Mouse (Mus musculus) testis, postnatal 14 days (tissue): ENCODE measurements around the gene Atp1b2.

Experiments
- DNase-seq: peaks from one replicate; pipeline ENCODE4 v3.0.0; 2021; ENCODE audit warnings: low spot score

The Atp1b2 gene

GRCm38 (mm10) chr11:69580572-69581146 is 25.1 kb downstream of the Atp1b2 start:
- DNase-seq, result no peak

DNA sequence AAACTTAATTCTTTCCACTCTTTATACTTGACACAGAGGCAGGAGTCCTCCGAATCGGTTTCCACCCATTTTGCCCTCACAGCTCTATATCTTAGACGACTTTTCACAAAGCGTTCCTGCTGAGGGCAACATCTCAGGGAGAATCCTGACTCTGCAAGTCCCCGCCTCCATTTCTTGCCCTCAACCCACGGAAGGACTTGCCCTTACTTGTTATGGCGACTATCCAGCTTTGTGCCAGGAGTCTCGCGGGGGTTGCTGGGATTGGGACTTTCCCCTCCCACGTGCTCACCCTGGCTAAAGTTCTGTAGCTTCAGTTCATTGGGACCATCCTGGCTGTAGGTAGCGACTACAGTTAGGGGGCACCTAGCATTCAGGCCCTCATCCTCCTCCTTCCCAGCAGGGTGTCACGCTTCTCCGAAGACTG is 25.6 kb downstream of the Atp1b2 start, which contains the start of the genes Wrap53 and Trp53:
Gene Wrap53 (minus strand): TSS at position 165 of the 424 bp plus-strand sequence.
Gene Trp53 (plus strand): TSS at position 269 of the 424 bp plus-strand sequence.
- DNase-seq, result peak; percentile 93

DNA sequence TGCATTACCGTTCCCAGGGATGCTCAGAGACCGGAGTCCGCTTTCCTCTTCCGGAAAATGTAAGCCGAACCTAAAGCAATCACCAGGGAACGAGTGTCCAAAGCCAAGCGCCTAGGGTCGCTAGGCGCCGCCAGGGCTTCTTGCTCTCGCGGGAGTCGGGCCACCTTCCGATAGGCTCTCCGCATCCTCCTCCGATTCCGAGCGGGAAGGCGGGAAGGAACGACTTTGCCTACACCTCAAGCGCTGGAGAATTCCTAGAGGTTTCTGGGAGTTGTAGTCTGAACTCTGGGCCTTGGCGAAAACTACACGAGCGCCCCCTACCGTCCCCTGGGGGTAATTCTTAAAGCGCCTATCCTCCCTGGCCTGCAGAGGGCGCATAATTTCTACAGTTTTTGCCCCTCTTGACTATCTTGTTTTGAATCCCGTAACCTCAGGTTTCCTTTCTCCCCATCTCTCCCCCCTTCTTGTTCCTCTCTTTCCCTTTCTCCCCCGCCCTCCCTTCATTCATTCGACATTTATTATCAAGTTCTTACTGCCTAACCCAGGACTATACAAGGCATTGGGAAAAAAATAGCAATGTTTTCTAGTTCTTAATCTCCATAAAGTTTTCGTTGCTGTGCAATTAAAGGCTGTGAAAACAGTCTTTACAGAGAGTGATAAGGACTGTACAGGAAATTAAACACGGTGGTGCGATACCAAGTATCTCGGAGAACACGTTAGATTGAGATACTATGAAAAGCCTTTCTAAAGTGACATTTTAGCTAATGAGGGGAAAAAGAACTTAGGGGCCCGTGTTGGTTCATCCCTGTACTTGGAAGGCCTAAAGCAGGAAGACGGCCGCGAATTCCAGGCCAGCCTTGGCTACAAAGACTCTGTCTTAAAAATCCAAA is 26.4 kb downstream of the Atp1b2 start:
- peak; percentile 97 for DNase-seq

- no peak for DNase-seq
These were observed 27.4 kb downstream of the Atp1b2 start for GRCm38 (mm10) chr11:69578301-69578700.

DNA sequence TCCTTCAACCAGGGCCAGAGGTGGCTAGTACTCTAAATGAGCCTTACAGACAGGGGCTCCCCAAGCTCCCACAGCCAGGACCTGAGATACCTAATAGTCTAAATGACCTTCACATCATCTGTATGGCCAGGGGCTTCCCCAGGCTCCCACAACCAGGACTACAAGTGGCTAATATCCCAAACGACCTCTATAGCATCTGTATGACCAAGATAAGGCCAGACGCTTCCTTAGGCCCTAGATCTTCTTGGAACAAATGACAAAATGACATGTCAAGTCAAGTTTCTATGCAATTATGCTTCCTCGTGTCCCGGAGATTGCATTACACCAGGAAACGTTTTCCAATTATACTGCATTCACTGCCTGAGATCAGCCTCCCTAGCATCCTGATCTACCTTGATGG is 29.4 kb downstream of the Atp1b2 start:
- no peak for DNase-seq

- DNase-seq, result no peak
These were observed 30.5 kb downstream of the Atp1b2 start for GRCm38 (mm10) chr11:69575220-69575619.

DNA sequence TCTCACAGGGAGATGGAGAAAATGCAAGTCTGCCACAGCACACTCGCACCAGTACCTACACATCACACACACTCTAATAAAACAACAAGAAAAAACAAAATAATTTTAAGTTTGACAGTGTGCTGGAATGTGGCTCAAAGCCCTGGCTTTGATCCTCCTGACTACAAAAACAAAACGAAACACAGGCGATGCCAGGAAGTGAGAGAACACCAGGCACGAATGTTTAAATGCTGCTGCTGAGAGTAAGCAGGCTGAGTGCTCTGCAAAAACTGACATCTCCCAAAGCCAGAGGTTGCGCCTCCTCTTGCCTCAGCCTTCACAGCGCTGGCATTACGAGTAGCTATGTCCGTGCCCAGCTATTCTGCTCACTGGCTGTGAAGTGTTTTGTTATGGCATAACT is 40.6 kb downstream of the Atp1b2 start:
- DNase-seq, result no peak

GRCm38 (mm10) chr11:69564391-69564790 is 41.4 kb downstream of the Atp1b2 start:
- DNase-seq, result no peak

GRCm38 (mm10) chr11:69563373-69563772 is 42.4 kb downstream of the Atp1b2 start:
- no peak for DNase-seq

GRCm38 (mm10) chr11:69560896-69561854 is 44.6 kb downstream of the Atp1b2 start:
- no peak for DNase-seq

DNA sequence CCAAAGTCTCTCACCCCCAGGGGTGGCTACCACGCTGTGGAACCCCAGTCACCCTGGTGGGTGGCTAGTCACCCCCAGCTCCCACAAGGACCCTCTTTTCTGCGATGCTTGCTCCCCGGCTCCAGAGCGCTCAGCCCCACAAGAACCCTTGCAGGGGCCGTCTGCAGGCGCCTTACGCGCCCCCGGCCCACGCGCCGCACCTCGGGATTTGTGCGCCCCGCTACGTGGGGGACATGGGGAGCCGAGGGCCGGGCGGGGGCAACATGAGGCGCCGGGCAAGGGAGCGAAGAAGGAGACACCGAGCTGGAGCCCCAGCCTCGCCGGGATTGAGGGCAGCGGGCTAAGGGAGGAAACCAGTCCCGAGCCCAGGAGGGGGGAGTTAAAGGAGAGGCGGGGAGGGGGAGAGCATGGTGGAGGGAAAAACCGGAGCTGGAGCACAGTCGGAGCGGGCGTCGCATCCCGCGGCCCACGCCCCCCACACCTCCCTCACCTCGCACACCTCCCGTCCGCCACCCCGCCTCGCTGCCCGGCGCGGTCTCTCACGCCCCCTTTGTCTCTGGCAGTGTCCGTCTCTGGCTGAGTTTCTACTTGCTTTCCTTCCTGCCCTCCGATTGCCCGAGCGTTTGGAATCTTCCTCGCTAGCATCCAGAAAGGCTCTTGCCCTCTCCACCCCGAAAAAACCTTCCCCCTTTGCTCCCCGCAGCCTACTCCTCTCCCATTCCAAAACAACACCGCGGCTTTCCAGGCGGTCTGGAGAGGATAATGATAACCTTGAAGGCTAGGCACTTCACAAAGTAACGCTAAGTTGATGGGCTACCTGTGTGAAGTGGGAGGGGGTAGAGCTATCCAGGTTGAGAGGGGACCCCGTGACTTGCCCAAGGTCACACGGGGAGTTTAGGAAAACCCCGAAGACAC is 45.6 kb downstream of the Atp1b2 start, which contains the start of gene Efnb3:
Gene Efnb3 (minus strand): TSS at position 355 of the 915 bp plus-strand sequence.
- peak; percentile 48 for DNase-seq

DNA sequence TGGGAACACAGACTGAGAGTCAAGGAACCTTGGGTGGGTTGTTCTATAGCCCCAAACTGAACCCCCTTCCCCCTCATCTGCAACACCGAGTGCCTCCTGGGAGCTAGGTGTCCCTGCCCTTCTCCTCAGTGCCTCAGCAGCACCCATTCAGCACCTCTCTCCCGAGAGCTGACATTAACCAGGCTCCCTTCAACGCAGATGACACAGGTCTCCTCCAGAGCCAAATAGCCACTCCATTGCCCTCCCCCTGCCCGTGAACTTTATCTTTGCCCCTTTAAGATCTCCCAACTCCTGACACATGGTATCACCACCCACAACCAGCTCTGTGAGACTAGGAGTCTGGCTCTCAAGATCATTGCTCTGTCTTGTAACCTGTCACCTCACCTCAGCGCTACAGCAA is 46.6 kb downstream of the Atp1b2 start:
- DNase-seq, result no peak

DNA sequence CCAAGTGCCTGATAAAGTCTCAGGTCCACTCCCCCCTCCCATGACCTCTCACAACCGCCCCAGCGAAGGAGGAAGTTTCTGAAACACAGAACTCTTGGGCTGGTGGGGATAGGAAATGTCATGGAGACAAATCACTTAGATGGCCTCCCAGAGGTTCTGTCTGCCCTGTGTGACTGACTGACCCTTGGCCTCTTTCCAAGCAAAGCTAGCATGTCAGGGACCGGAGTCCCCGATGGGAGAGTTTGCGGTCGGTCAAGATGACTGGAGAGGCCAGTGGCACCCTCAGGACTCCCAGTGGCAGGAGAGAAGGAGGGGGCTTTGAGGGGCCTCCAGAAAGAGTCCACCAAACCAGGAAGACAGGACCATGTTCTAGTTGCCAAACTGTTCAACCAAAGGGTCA is 47.0 kb downstream of the Atp1b2 start:
- no peak for DNase-seq

- DNase-seq, result no peak
These were observed 48.3 kb downstream of the Atp1b2 start for GRCm38 (mm10) chr11:69557381-69557958.

DNA sequence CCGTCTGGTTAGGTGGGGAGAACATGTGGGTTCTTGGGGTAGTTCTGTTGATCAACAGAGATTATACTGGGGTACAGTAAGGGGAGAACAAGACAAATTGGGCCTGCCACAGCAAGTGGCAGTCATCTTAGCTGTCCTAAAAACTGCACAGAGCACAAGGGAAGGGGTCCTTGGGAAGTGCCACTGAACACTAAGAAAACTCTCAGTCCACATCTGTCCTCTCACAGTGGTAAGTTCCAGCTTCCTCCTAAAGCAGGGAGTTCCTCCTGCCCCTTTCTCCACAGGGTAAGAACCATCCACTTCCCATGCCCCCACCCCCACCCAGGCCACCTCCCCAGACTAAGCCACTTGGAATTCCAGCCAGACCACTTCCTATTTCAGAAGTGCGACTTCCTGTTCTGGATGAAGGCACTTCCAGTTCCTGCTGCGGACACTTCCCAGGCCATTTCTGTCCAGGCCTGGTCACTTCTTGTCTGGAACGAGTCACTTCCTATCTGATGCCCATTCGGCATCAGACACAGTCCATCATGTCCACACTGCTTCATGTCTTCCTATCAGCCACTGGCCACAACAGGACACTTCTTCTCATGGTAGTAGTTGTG is 51.1 kb downstream of the Atp1b2 start:
- DNase-seq, result no peak

- no peak for DNase-seq
These were observed 52.4 kb downstream of the Atp1b2 start for GRCm38 (mm10) chr11:69553341-69553721.

DNA sequence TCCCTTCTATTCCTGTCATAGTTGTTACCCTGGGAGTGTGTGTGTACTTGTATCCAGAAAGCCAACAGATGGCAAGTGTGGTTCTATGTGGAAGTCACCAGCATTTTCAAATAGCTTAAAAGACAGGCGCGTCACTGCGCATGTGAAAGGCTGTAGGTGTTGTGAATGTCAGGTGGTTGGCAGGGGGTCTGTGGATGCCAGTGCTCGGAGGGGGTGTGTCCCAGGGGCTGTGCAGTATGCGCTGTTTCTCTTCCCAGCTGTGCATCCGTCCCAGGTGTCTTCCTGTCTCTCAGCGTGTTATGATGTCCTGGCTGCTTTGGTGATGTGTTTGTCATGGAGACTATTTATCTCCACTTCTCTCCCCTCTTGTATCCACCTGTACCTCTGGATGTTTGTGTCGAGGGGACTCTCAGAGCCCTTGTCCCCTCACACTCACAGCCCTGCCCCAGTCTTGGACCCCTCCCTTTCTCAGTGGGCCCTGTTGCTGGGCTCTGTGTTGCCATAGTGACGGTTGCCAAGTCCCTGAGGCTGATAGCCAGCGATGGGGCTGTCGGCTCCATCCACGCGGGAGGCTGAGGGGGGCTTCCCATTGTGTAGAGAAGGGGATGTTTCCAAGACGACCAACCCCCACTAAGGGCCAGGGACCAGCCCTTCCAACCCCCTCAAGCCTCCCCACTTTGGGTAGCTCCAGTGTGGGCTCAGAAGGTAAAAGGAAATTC is 53.0 kb downstream of the Atp1b2 start:
- no peak for DNase-seq

DNA sequence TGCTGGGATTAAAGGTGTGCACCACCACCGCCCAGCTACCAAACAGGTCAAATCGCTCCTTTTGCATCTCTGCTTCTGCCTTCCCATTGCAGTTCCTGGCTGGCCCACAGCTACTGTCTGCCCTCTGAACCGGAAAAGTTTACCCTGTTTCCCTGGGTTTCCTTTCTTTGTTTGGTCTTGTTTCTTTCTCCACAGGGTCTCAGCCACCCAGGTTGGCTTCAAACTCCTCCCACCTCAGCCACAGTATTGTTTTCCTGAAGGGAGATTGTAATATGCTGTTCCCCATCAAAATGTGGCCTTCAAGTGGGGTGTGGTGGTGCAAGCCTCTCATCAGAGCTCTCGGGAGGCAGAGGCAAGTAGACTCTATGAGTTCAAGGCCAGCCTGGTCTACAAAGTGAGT is 54.4 kb downstream of the Atp1b2 start:
- no peak for DNase-seq
